Mouse (Mus musculus): ENCODE data around the gene Unk. TPM values are rescaled to one million over a fixed set of nuclear protein-coding genes. Genes with fewer than 3 reads are reported as not detected.

The Unk gene
- polyA plus RNA-seq, 1 experiment from 2014 or later, result 41.3 TPM

- Histone ChIP-seq H3K4me3 (ENCODE audit: low read length) (no peak overlapping the region), H3K36me3 (ENCODE audit: control insufficient read depth, insufficient read depth, low read length) (peaks cover 15% of the 10 kb centered on the region), H3K9me3 (ENCODE audit: control insufficient read depth, low read length) (0 out of 2 replicates have a peak, but pooled peaks cover 2% of the 10 kb centered on the region), H3K4me2 (ENCODE audit: low read depth, low read length) (no peak overlapping the region), H3K9ac (ENCODE audit: low read length) (no peak overlapping the region), H3K27ac (ENCODE audit: low read length) (no peak overlapping the region), H3K27me3 (ENCODE audit: control insufficient read depth, insufficient read depth, low read depth, low read length) (no peaks in the 10 kb centered on the region), H3K4me1 (replicated peaks; ENCODE audit: control insufficient read depth, insufficient read depth, low read length) (no peaks in the 10 kb centered on the region; the same call in 1 of the 2 replicates)
- ATAC-seq (ENCODE audit: low read depth), result no peak
- WGBS, result 93% methylated on average over 9 of the region's 9 CpGs
These were observed 7.7 kb downstream of the Unk start for GRCm38 (mm10) chr11:116037826-116038225.

- H3K4me3 ChIP-seq (ENCODE audit: low read length), result no peak overlapping the region
- no peak overlapping the region for H3K9ac ChIP-seq (ENCODE audit: low read length)
- WGBS, result 78% methylated on average over 6 of the region's 6 CpGs
- H3K4me2 ChIP-seq (ENCODE audit: low read depth, low read length), result no peak overlapping the region
- no peaks in the 10 kb centered on the region for H3K27me3 ChIP-seq (ENCODE audit: control insufficient read depth, insufficient read depth, low read depth, low read length)
- H3K27ac ChIP-seq (ENCODE audit: low read length), result no peak overlapping the region
- no peak for ATAC-seq (ENCODE audit: low read depth)
- H3K4me1 ChIP-seq (replicated peaks; ENCODE audit: control insufficient read depth, insufficient read depth, low read length), result no peaks in the 10 kb centered on the region
- H3K9me3 ChIP-seq (ENCODE audit: control insufficient read depth, low read length), result 0 out of 2 replicates have a peak, but pooled peaks cover 2% of the 10 kb centered on the region
- H3K36me3 ChIP-seq (ENCODE audit: control insufficient read depth, insufficient read depth, low read length), result peaks cover 17% of the 10 kb centered on the region
These were observed 10.5 kb downstream of the Unk start for GRCm38 (mm10) chr11:116040593-116040992.

- WGBS, result 96% methylated on average over 2 of the region's 2 CpGs
These were observed 11.7 kb downstream of the Unk start for GRCm38 (mm10) chr11:116041833-116042232.

GRCm38 (mm10) chr11:116042372-116043138 lies 12.4 kb downstream of the Unk start:
- Histone ChIP-seq H3K36me3 (ENCODE audit: control insufficient read depth, insufficient read depth, low read length) (peaks cover 28% of the 10 kb centered on the region), H3K27me3 (ENCODE audit: control insufficient read depth, insufficient read depth, low read depth, low read length) (no peaks in the 10 kb centered on the region), H3K27ac (ENCODE audit: low read length) (no peak overlapping the region), H3K4me3 (ENCODE audit: low read length) (no peak overlapping the region), H3K4me2 (ENCODE audit: low read depth, low read length) (no peak overlapping the region), H3K4me1 (replicated peaks; ENCODE audit: control insufficient read depth, insufficient read depth, low read length) (no peaks in the 10 kb centered on the region), H3K9ac (ENCODE audit: low read length) (no peak overlapping the region), H3K9me3 (ENCODE audit: control insufficient read depth, low read length) (0 out of 2 replicates have a peak, but pooled peaks cover 2% of the 10 kb centered on the region)
- no peak for ATAC-seq (ENCODE audit: low read depth)
- 85% methylated on average over 5 of the region's 5 CpGs for WGBS

More at GRCm38 (mm10) chr11:116041833-116042232, 11.7 kb downstream of the Unk start:
- no peak overlapping the region for H3K27ac ChIP-seq (ENCODE audit: low read length)
- H3K36me3 ChIP-seq (ENCODE audit: control insufficient read depth, insufficient read depth, low read length), result peaks cover 21% of the 10 kb centered on the region
- no peak overlapping the region for H3K9ac ChIP-seq (ENCODE audit: low read length)
- no peak overlapping the region for H3K4me2 ChIP-seq (ENCODE audit: low read depth, low read length)
- H3K27me3 ChIP-seq (ENCODE audit: control insufficient read depth, insufficient read depth, low read depth, low read length), result no peaks in the 10 kb centered on the region
- H3K4me1 ChIP-seq (replicated peaks; ENCODE audit: control insufficient read depth, insufficient read depth, low read length), result no peaks in the 10 kb centered on the region
- no peak overlapping the region for H3K4me3 ChIP-seq (ENCODE audit: low read length)
- no peak for ATAC-seq (ENCODE audit: low read depth)
- 0 out of 2 replicates have a peak, but pooled peaks cover 2% of the 10 kb centered on the region for H3K9me3 ChIP-seq (ENCODE audit: control insufficient read depth, low read length)

GRCm38 (mm10) chr11:116043286-116043685 lies 13.2 kb downstream of the Unk start:
- 91% methylated on average over 1 of the region's 1 CpGs for WGBS
- no peak for ATAC-seq (ENCODE audit: low read depth)
- H3K36me3 ChIP-seq (ENCODE audit: control insufficient read depth, insufficient read depth, low read length), result peaks cover 35% of the 10 kb centered on the region

GRCm38 (mm10) chr11:116045173-116045572 lies 15.1 kb downstream of the Unk start:
- Histone ChIP-seq H3K4me1 (replicated peaks; ENCODE audit: control insufficient read depth, insufficient read depth, low read length) (no peaks in the 10 kb centered on the region), H3K9me3 (ENCODE audit: control insufficient read depth, low read length) (peaks cover 7% of the 10 kb centered on the region), H3K27ac (ENCODE audit: low read length) (no peak overlapping the region), H3K9ac (ENCODE audit: low read length) (no peak overlapping the region), H3K36me3 (ENCODE audit: control insufficient read depth, insufficient read depth, low read length) (peaks cover 39% of the 10 kb centered on the region), H3K27me3 (ENCODE audit: control insufficient read depth, insufficient read depth, low read depth, low read length) (no peaks in the 10 kb centered on the region), H3K4me3 (ENCODE audit: low read length) (no peak overlapping the region), H3K4me2 (ENCODE audit: low read depth, low read length) (no peak overlapping the region)
- WGBS, result 92% methylated on average over 6 of the region's 6 CpGs
- ATAC-seq (ENCODE audit: low read depth), result no peak

More at GRCm38 (mm10) chr11:116043286-116043685, 13.2 kb downstream of the Unk start:
- no peak overlapping the region for H3K27ac ChIP-seq (ENCODE audit: low read length)
- no peak overlapping the region for H3K4me2 ChIP-seq (ENCODE audit: low read depth, low read length)
- no peak overlapping the region for H3K4me3 ChIP-seq (ENCODE audit: low read length)
- H3K27me3 ChIP-seq (ENCODE audit: control insufficient read depth, insufficient read depth, low read depth, low read length), result no peaks in the 10 kb centered on the region
- no peaks in the 10 kb centered on the region for H3K4me1 ChIP-seq (replicated peaks; ENCODE audit: control insufficient read depth, insufficient read depth, low read length)
- 0 out of 2 replicates have a peak, but pooled peaks cover 2% of the 10 kb centered on the region for H3K9me3 ChIP-seq (ENCODE audit: control insufficient read depth, low read length)
- H3K9ac ChIP-seq (ENCODE audit: low read length), result no peak overlapping the region

GRCm38 (mm10) chr11:116049610-116050009 lies 19.5 kb downstream of the Unk start:
- Histone ChIP-seq H3K27ac (ENCODE audit: low read length) (no peak overlapping the region), H3K4me2 (ENCODE audit: low read depth, low read length) (no peak overlapping the region), H3K9me3 (ENCODE audit: control insufficient read depth, low read length) (peaks cover 5% of the 10 kb centered on the region), H3K4me3 (ENCODE audit: low read length) (no peak overlapping the region), H3K9ac (ENCODE audit: low read length) (no peak overlapping the region), H3K27me3 (ENCODE audit: control insufficient read depth, insufficient read depth, low read depth, low read length) (no peaks in the 10 kb centered on the region), H3K4me1 (replicated peaks; ENCODE audit: control insufficient read depth, insufficient read depth, low read length) (no peaks in the 10 kb centered on the region), H3K36me3 (ENCODE audit: control insufficient read depth, insufficient read depth, low read length) (peaks cover 59% of the 10 kb centered on the region)
- ATAC-seq (ENCODE audit: low read depth), result no peak
- WGBS, result 64% methylated on average over 2 of the region's 2 CpGs

GRCm38 (mm10) chr11:116050196-116050595 lies 20.1 kb downstream of the Unk start:
- ATAC-seq (ENCODE audit: low read depth), result no peak
- H3K27me3 ChIP-seq (ENCODE audit: control insufficient read depth, insufficient read depth, low read depth, low read length), result no peaks in the 10 kb centered on the region
- peaks cover 64% of the 10 kb centered on the region for H3K36me3 ChIP-seq (ENCODE audit: control insufficient read depth, insufficient read depth, low read length)
- H3K4me2 ChIP-seq (ENCODE audit: low read depth, low read length), result no peak overlapping the region
- 82% methylated on average over 4 of the region's 4 CpGs for WGBS
- no peak overlapping the region for H3K27ac ChIP-seq (ENCODE audit: low read length)
- H3K9me3 ChIP-seq (ENCODE audit: control insufficient read depth, low read length), result peaks cover 5% of the 10 kb centered on the region
- no peaks in the 10 kb centered on the region for H3K4me1 ChIP-seq (replicated peaks; ENCODE audit: control insufficient read depth, insufficient read depth, low read length)
- no peak overlapping the region for H3K9ac ChIP-seq (ENCODE audit: low read length)
- H3K4me3 ChIP-seq (ENCODE audit: low read length), result no peak overlapping the region

GRCm38 (mm10) chr11:116053510-116054229 lies 23.5 kb downstream of the Unk start:
- Histone ChIP-seq H3K36me3 (ENCODE audit: control insufficient read depth, insufficient read depth, low read length) (peaks cover 70% of the 10 kb centered on the region), H3K4me3 (ENCODE audit: low read length) (no peak overlapping the region), H3K4me1 (replicated peaks; ENCODE audit: control insufficient read depth, insufficient read depth, low read length) (no peaks in the 10 kb centered on the region), H3K27ac (ENCODE audit: low read length) (0 out of 2 replicates have a peak overlapping the region, but pooled peaks have one; percentile 0), H3K27me3 (ENCODE audit: control insufficient read depth, insufficient read depth, low read depth, low read length) (no peaks in the 10 kb centered on the region), H3K9ac (ENCODE audit: low read length) (no peak overlapping the region), H3K4me2 (ENCODE audit: low read depth, low read length) (no peak overlapping the region), H3K9me3 (ENCODE audit: control insufficient read depth, low read length) (peaks cover 5% of the 10 kb centered on the region)
- 73% methylated on average over 9 of the region's 9 CpGs for WGBS
- peak; percentile 18; the same call in 1 of the 2 replicates for ATAC-seq (ENCODE audit: low read depth)

Measured in lung, embryonic 16.5 days (tissue).